Mouse (Mus musculus): Measurements from ENCODE around the gene Snap91.
A peak's percentile ranks its signal among the peaks of the same experiment; 100 is the strongest.

Snap91 gene

DNA sequence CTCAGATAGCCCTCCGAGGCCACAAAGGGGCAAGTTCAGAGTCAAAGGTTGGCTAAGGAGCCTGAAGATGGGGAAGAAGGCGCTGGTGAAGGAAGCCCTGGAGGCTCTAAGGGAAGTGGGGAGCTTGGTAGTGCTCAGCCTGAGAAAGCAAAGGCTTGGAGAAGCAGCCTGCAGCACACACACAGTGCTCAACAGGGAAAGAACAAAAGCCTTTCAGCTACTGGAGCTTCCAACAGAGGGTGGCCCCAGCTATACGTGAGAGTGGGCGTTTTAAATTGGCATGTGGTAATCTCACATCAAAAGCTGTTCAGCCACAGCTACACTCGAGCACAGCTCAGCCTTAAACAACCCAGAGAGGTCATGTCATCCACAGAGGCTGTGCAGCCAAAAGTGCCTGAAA, 67.1 kb downstream of the Snap91 start:
- DNase-seq = no peak

DNA sequence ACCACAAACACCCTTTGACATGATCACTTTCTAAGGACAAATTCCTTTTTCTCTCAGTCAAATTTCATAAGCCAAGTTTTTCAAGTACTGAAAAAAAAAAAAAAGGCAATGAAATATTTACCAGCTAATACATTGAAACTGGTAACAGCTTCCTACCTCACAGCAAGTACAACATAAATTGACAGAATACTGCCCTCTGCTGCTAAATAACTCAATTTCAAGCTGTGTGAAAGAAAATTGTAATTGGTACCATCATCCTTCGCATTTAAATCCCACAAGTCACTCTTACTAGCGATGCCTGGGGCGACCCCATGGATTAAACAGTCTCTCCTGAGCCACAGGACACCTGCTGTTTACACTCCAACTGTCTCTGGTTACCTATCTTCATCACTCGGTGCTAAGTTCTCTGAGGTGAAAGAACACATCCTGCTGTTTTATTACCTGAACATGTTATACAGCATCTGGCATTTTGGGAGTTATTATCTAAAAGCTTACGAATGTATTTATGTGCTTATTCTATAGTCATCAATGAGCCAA, 69.7 kb downstream of the Snap91 start:
- peak; percentile 25 for DNase-seq

DNA sequence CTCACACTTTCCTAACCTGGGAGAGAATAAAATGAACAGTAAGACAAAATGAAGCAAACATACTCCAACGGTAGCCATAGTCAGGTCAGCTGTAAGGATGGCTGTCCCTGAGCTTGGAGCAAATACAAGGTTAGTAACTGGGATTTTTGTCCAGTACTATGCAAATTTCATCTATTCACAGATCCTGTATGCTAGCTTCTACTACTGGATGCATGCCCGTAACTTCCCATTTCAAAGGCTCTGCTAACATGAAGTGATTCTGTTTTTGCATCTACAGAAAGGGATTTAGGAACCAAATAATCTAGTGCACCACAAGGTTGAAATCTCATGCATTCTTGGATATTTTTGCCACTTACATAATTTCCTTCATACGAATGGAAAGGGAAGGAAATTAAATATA, 70.2 kb downstream of the Snap91 start:
- no peak for DNase-seq

DNA sequence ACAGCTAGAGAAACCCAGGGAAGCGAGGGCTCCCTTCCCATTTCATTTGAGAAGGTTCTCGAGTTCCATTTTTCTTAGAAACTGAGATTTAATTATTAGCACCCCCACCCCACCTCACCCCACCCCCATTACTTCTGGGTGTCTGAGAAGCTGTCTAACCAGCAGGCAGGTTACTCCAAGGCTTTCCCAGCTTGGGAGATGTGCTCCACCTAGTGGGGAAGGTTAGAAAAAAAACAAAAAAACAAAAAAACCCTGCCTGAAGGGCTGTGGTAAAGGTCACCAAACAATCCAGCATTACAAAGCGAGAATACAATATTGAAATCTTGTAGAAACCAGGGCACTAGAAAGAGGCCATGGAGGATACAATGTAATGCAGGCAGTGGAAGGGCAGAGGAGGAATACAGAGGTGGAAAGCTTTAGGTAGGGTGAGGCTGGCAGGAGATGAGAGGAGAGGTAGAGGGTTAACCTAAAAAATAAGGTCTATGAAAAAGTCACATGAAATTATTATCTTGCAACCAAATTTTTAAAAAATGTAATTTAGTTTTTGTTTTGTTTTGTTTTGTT, 79.8 kb downstream of the Snap91 start:
- DNase-seq = peak; percentile 65

DNA sequence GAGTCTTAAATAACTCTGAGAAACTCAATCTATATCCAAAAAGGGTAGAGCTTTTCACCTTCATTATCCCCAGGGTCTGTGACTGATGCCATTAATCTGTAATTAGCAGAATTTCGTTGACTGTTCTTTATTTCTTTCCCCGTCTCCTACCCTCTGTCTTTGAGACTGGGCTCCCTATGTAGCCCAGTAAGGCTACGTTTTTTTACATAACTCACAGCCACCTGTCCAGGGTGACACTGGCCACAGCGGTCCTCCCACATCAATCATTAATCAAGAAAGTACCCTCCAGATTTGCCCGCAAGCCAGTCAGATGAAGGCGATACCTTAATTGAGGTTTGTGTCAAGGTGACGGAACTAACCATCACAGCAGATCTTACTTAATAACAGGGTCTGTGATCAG, 81.4 kb downstream of the Snap91 start:
- no peak for DNase-seq

DNA sequence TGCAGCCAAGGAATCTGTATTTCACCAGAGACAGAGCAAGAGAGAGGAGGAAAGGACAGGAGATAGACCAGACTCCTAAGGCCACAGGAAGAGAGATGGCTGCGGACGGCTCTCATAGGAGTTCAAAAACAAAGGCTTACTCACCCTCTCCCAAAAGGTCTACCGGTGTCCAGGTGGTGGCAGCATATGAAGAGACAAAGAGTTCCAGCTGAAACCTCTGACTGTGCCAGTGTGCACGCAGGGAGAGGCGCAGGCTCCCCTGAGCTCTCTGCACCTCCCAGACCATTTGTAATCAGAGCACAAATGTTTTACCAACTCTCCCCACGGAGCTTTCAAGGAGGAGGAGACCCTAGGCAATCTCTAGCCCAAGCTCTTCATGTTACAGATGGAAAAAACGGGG, 81.8 kb downstream of the Snap91 start:
- peak; percentile 50 for DNase-seq

DNA sequence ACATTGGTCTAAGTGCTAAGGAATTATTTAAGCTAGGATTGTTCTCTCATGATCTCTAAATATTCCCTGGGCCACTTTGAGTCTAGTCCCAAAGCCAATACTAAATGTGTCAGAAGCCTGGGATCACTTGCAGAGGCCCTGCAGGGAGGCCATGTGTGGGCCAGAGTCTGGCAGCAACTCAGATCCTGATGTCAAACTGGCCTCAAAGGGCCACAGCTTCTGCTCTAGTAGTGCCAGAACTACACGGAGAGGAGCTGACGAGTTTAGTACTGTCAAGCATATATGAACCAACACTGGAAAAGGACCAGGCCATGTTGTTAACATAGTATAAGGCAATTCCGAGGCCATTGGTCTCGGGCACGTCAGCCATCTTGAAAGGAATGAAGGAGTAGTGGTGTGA, 82.3 kb downstream of the Snap91 start:
- DNase-seq = peak; percentile 68

DNA sequence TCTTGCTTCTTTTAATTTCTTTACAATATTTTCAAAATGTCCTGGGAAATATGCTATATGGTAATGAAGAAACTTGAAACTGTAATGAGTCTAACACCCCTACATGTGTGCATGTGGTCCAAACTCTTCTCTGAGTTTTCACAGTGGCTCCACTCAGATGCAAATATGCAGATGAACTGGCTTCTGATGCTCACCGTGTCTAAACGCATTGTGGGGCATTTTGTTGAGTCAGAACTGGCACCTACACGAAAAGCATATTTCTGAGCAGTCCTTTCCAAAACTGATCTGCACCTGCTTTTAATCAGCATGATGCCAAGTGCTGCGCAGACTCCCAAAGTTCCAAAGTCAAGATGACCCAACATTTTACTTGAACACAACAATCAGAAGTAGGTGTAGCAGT, 82.9 kb downstream of the Snap91 start:
- no peak for DNase-seq

DNA sequence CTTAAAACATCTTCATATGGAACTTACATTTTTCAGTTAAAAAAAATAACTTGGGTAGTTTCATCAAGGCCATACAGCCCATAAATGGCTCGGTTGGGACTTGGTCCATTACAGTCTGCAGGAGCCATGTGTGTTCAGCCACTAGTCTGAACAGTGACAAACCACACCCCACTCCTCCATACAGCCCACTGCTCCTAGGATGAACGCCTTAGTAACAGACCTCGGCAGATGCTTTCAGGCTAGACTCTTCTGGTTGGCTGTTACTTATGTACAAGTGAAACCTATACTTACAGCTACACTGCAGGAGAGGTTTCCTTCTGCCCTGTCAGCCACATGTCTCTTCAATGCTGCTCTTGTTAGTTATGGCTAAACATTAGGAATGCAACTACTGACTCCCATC, 85.2 kb downstream of the Snap91 start:
- no peak for DNase-seq

DNA sequence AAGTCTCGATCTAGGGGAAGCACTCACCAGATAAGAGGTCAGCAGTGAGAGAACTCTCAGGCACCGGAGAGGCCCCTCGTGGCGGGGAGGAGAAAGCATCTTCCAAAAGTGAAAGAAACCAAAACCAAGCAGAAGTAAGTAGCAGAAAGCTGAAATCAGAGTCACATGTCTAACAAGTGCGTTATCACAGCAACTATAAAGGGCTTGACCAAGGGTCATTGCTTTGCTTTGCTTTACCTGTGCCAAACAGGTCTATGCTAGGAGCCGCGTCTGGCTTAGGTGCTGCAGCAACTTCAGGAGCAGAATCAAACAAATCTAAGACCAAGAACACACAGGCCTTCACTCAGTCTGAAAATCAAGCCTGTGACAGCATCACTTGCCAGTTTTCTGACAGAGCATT, 88.5 kb downstream of the Snap91 start:
- no peak for DNase-seq

DNA sequence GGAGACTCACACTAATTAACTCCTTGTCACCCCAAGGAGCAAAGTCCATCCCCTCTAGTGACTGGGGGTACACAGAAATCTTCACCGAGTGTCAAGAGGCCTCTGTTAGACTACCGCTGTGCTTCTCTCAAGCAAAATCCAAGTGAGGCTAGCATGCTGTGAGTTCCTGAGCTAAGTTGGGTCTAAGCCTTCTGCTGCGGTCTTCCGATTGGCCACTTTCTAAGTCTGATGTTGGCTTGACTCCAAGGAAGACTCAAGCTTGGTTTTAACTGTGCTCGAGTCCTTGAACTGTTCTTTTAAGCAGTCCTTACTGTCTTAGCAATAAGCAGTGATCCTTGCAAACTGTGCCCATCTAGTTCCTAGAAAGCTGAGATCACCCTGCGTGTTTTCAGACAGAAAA, 91.3 kb downstream of the Snap91 start:
- no peak for DNase-seq

DNA sequence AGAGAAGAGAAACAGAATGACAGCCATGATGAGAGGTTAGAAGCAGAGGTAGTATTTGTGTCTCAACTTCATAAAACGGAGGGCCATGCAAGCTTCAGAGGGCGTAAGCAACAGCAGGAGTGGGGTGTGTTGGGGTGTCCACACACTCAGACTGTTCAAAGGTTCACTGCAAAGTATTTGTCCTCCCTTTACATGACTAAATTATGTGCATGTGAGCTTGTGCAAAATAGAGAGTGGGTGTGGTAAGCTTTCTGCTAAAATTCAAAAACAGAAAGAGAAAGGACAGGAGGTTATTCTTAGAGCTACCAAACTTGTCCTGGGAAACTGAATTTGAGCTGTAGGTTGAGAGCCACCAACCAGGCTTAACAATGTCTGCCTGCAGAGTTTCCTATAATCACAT, 97.6 kb downstream of the Snap91 start:
- DNase-seq = no peak

DNA sequence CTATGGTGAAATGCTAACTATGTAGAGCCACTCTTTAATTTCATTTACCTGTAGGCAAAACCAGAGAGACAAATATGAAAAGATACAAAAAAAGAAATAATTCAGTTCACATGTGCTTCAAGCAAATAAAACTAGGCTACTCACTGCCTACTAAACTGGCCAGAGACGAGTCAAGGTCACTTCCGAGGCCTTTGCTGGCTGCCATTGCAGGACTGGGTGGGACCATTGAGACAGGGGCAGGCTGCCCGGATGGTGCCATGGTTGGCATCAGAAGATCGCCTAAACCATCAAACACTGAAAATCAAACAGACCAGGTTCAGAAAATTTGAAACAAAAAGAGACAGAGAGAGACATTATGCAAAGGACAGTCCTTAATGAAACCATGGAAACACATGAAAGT, 99.0 kb downstream of the Snap91 start:
- DNase-seq = no peak

DNA sequence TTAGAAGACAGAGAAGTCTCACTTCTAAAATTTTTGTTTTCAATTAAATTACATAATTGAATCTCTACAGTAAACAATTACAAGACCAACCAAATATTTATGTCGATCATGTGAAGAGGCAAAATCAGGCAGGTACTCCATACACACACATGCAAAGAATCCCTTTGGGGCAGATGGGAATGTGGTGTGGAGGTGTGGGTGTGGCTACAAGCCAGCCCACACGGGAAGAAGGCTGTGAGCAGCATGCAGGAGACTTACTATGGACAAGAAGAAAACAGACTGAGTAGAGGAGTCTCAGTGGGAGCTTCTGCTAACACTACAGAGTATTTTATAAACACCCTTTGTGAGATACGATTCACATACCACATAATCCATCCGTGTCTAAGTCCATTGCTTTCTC, 102.2 kb downstream of the Snap91 start:
- no peak for DNase-seq

DNA sequence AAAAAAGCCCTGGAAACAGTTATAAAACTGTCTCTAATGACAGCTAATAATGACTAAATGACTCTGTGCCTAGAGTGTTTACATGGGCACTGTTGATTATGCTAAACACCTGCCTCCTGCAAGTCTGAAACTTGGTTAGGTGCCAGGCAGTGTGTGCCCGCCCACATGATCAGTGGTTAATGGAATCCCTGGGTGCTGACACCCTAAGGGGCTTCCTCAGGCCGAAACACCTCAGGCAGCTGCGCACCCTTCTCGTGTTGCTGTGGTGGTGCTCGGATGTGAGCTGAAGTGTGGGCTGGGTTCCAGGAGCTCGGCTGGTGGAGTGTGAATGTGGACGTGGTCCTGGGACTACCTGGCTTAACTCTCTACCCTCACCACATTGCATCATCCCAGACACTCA, 103.1 kb downstream of the Snap91 start:
- DNase-seq = no peak

DNA sequence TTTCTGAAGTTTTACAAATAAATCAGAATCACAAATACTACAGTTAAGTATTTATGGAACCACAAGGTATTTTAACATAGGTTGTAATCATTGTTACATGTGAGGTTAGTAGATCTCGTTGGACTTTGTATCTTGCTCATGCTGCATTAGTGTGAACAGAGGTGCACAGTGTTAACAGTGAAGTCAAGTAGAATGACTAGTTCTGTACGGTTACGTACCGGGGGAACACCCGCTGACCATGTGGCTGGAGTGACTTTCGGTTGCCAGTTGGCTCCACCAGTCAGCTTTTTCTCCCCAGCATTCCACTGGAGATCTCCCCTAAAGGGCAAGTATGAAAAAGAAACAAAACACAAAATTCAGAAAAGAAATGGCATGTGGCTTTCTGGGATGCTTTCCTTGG, 105.1 kb downstream of the Snap91 start:
- no peak for DNase-seq

DNA sequence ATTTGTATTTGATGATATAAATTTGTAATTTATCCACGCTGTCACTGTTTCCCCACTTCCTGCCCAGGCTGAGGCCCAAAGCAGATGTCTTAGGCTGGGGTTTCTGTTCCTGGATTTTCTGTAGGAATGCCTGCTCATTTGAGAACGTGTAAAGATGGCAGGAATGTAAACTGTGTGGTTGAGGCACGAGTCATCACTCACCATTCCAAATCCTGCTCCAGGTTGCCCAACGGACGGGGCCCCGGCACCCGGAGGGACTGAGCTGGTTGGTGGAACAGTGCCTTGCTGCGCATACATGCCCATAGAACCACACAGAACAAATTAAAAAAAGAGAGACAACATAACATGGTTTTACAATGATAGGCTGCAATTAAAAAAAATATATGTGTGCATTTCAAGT, 106.5 kb downstream of the Snap91 start:
- DNase-seq = no peak

DNA sequence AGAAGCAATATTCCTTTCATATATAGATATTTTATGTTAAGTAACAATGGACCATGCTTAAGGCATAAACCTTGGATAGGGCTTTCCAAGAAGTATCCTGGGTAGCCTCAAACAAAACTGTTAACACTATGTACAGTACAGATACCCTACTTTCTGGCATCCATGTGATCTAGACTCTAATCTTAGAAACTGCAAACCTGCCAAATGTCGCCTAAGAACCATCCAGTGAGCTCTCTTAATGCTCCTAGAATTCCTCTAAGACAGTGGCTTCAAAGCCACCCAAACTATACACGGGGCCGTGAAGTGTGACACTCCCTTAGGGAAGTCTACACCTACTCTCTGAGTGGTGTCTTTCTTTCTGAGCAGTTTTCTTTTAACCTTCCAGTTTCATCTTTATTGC, 107.6 kb downstream of the Snap91 start:
- DNase-seq = no peak

DNA sequence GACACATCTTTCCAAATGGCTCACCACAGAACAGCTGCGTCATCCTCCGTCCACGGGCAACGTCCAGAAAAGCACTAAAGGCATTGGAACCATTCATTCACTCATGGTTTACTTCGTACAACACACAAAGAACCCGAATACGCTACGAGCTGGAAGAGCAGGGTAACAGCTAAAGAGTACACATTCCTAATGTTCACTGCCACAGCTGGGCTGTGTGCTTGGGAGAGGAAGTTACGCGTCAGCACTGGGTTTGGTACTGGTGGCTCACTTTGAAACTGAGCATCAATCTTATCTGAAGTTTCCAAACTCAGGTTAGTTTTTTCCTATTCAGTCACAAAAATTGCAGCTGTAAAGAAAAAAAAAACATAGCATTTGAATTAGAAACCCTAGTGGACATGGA, 113.5 kb downstream of the Snap91 start:
- DNase-seq = no peak

DNA sequence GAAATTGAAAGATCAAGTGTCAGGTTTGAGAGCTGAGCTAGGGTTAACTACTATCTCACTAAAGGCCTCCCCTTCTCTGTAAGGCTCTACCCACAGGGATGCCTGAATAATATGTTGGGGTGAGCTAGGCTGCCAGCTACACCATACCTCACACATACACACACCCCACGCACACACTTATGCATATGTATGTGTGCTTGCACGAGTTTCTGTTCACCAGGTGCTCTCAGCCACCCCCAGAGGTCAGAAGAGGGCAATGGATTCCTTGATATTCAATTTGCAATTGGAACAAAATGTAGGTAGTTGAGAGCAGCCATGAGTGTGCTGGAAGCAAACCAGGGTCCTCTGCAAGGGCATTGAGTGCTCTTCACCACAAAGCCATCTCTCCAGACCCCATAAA, 116.5 kb downstream of the Snap91 start:
- DNase-seq = no peak

DNA sequence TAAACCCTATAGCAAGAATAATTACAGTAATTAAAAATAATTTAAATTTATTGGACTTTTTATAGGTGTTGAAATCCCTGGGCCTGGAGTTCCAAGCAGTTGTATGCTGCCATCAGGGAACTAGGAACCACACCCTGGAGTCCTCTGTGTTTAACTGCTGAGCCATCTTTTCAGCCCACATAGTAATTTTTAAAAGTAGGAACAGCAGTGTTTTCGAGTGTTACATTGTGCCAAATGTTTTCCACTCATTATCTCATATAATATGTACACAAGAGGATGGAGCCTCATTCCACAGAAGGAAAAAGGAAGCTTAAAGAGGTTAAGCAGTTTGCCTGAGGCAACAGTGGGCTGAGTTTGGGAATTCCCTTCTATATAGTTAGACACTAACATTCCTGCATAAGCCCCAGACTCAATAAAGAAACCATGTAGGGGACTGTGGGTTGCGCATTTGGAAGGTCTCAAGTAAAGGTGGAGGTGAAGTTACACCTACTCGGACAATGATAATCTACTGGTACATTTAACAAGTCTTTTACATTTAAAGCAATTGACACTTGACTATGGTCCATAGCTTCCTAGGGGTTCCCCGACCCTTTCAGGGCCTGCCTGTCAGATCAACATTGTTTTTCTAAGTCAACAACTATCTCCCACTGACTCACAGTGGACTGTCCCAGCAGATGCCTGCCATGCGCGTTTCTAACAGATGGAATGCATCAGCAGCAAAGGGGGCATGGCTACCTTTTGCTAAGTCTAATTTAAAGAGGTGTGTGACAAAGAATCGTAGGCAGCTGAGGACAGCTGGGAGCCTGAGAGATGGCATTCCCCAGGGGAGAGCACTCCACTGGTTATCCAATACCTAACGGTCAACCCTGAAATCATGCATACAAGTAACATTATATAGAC, 117.7 kb downstream of the Snap91 start:
- no peak for DNase-seq

DNA sequence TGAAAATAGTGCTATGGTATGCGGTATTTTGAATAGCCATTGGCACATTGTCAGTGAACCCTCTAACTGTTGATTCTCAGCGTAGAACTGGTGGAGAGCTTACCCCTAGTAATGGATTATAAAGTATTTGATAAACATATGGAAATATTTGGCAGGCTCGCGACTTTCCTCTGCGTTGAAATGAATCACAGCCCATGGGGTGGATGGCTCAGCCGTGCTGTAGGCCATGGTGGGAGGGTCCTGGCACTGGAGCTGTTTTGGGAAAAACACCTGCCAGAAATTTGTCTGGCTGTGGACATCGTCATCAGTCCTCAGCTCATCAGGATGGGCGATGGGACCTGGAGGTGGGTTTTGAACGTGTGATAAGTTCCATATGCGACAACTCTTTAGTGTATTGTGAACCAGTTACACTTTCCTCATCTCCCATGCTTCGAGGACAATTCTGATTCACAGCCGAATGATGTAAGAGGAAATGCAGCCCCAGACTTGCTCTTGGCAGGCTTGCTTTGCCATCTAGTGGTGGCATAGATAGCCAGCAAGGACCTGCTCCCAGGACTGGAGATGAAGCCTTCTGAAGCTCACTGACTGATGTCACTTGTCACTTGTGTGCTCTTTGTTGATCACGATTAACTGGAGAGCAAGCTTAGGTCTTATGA, 134.4 kb downstream of the Snap91 start:
- DNase-seq = peak; percentile 65

DNA sequence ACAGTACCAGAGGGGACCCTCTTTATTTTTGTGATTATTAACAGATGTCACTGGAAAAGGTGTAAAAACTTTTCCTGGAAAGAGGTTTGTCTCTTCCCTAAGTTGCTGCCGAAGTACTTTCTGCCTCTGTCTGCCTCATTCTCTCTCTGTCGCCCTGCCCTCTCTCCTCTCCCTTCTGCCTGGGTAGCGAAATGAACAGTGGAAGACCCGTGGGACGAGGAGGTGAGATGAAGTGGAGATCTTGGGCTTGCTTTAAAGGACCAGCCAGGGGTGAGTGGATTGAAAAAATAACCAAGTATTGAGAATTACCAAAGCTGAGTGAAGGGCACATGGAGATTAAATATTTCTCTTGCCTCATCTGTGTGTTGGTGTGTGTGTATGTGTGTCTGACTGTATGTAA, 136.4 kb downstream of the Snap91 start:
- DNase-seq = no peak

Data from cerebellum, adult 9-10 months (tissue).